Mouse (Mus musculus): ENCODE data around the gene Smc3.

The Smc3 gene

DNA sequence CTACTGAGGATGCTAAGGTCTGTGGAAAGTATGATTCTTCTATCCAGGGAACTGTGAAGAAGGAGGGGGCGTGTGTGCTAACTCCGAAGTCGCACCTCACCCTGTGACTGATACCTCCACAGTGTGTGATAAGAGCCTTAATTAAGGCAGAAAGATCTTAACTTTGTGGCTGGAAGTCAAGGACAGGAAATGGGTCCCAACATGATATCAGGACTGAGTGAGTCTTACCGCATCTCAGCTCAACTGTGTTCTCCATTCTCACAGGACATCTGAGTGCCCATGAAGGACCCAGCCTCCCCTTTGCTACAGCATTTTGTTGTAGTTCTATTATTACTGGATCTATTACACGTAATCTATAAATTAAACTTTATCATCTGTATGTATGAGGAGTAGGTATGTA, 57.2 kb downstream of the Smc3 start:
- DNase-seq = no peak

- no peak for DNase-seq
Measured at GRCm38 (mm10) chr19:53660722-53661420, 60.7 kb downstream of the Smc3 start.

GRCm38 (mm10) chr19:53661938-53662722, 61.9 kb downstream of the Smc3 start:
- no peak for DNase-seq

GRCm38 (mm10) chr19:53664831-53665230, 64.6 kb downstream of the Smc3 start:
- DNase-seq = no peak

- no peak for DNase-seq
Measured at GRCm38 (mm10) chr19:53665391-53665790, 65.2 kb downstream of the Smc3 start.

GRCm38 (mm10) chr19:53666708-53667107, 66.5 kb downstream of the Smc3 start:
- no peak for DNase-seq

- DNase-seq = no peak
Measured at GRCm38 (mm10) chr19:53668821-53669220, 68.6 kb downstream of the Smc3 start.

DNA sequence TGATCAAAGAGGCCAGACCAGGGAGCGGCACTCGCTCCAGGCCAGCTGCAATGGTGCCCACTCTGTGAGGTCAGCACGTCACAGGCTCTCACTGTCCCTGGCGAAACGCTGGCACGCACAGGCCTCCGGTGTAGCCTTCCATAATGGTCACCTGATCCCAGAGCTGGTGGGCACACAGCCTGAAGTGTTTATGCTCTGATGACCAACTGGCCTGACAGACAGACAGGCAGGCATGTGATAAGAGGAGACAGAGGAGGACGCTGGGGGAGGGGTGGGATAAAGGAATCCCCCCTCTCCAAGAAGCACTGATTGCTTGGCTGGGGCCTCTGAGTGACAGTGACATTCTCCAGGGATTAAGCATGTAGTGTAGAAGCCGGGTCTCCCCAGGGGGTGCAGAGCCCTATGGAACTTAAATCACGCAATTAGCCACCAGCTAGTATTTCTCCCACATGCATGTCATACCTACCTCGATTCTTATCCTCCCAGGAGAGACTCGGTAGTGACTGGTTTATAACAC, 70.5 kb downstream of the Smc3 start:
- DNase-seq = no peak

DNA sequence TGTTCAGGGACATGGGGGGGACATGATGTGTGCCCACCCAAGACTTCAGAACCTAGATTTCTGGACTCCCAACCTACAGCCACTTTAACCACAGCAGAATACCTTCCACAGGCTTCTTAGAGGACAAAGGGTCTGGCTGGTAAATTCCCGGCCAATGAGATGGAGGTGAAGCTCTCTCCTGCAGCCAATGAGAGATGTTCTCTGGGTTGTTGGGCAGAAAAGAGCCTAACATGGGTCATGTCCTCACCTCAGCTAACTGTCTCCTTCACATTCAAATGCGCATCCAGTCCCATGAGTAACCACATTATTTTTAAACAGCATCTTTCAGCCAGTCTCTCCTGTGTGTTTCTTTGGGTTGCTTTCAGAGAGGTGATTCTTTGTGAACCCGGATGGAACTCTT, 71.2 kb downstream of the Smc3 start:
- no peak for DNase-seq

- DNase-seq = no peak
Measured at GRCm38 (mm10) chr19:53674131-53674925, 74.1 kb downstream of the Smc3 start.

GRCm38 (mm10) chr19:53676228-53676627, 76.0 kb downstream of the Smc3 start:
- no peak for DNase-seq

- peak; percentile 10 for DNase-seq
Measured at GRCm38 (mm10) chr19:53676718-53677634, 76.8 kb downstream of the Smc3 start, which contains the start of gene Rbm20. Gene Rbm20, plus strand, starts transcription at chr19:53677306.

DNA sequence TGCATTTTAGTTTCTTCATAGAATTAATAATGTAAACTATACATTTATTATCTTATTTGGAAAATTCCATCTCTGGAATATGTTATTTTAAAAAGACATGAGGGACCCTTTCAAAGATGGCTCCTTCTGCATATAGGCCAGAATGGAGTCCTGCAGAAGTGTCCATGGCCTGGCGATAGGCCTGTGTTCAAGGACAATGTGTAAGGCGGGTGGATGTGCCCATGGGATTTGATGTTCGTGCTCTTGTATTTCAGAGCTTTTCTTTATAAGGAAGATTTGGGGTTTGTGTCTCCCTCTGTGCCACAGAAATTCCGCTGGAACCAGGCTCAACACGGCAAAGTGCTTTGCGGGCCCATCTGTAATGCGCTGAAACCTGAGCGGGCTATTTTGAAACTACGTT, 79.0 kb downstream of the Smc3 start:
- no peak for DNase-seq

- no peak for DNase-seq
Measured at GRCm38 (mm10) chr19:53679981-53680380, 79.8 kb downstream of the Smc3 start.

DNA sequence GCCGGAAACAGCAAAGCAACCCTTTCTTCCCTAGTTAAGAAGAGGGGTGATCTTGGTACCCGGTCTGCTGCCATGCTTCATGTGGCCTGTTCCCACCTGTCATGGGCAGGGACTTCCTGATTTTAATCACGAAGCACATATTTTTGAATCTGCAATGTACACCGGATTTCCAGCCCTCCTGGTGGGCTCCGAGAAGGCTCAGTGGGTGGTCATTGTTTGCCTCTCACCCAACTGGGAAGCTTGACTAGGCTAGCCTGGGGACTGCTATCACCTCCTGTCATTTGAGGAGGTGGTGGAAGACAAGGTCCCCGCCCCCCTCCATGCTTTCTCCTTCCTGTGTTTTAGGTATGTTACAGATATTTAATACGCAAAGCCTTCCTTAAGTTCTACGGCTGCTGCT, 82.2 kb downstream of the Smc3 start:
- DNase-seq = no peak

- no peak for DNase-seq
Measured at GRCm38 (mm10) chr19:53687592-53687991, 87.4 kb downstream of the Smc3 start.

DNA sequence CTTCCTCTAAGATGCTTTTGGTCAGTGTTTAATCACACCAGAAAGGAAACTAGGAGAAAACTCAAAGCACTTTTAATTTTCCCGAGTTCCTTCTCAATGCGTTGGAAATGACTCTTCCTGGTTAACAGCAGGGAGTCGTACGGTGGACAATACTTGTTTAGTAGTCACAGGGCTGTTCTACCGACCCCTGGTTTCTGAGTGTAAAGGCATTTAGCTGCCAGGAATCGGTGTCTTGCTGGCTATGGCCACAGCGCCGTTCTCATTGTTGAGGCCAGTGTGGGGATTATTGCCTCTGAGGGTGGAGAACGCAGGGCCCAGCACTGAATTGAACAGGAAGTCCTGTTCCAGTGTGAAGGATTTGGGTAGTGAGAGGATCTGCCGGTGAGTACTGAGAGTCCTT, 90.6 kb downstream of the Smc3 start:
- no peak for DNase-seq

DNA sequence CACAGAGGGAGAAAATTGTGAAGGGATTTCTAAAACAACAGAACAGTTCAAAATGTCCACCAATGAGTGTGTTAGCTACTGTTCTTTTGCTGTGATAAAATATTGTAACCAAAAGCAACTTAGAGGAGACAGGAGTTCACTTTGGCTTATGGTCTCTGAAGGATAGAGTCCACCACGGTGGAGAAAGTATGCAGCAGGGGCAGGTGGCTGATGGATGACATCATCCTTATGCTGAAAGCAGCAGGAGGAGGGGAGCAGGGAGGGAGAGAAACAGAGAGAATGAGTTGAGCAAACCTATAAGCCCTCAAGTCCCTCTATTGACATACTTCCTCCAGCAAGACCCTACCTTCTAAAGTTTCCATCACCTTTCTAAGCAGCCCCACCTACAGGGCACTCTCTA, 93.8 kb downstream of the Smc3 start:
- no peak for DNase-seq
